Mouse (Mus musculus) brain, adult 2 months (tissue): ENCODE data around the gene Abca4.
"Not testable (repeated sequence)": the region's sequence is repeated elsewhere in the genome, so short reads cannot be mapped to it uniquely, and the experiment has no call there.

Experiments used
- DNase-seq: peaks from one replicate; pipeline ENCODE4 v3.0.0; 2011; ENCODE audit warnings: low read depth, low spot score

Abca4 gene

DNA sequence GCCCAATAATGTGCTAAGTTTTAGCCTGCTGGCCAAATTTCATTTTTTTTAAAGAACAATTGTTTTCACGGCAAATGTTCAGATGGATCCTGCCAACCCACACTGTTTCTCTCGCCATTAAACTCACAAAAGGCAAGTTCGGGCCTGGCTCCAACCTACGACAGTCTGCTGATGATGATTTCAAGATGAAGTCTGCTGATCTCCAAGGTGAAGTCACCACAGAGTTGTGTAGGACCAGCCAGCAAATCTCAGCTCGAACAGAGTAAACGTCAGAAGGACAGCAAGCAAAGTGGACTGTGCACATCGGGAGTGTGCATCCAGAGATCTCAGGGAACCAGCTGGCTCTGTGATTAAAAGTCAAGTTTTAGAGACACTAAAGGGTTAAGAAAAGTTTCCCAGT lies 166.6 kb downstream of the Abca4 start:
- no peak for DNase-seq

DNA sequence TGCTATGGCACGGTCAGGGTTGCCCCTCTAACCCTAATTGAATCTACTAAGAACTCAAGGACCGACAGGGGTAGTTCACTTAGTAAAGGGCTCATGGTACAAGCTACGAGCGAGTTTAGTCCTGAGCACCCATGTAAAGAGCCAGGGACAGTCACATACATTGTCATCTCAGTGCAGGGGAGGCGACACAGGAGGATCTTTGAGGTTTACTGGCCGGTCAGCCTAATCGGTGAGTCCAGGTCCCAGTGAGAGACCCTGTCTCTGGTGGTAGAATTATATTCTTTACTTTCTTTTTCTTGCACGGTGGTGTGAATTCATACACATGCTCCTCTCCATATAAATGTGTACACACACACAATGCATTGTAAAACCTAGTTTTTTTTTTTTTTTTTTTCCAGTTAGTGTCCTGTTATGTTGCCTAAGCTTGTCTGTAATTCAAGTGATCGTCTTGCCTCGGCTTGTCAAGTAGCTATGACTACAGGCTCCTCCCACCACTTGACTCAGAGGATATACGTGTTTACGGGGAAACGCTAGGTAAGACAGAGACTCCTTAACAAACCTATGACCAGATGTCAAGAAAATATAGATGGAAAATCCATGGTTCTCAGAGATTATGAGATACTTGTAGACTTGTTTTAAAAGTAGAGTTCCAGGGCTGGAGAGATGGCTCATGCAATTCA lies 167.3 kb downstream of the Abca4 start:
- no peak for DNase-seq

DNA sequence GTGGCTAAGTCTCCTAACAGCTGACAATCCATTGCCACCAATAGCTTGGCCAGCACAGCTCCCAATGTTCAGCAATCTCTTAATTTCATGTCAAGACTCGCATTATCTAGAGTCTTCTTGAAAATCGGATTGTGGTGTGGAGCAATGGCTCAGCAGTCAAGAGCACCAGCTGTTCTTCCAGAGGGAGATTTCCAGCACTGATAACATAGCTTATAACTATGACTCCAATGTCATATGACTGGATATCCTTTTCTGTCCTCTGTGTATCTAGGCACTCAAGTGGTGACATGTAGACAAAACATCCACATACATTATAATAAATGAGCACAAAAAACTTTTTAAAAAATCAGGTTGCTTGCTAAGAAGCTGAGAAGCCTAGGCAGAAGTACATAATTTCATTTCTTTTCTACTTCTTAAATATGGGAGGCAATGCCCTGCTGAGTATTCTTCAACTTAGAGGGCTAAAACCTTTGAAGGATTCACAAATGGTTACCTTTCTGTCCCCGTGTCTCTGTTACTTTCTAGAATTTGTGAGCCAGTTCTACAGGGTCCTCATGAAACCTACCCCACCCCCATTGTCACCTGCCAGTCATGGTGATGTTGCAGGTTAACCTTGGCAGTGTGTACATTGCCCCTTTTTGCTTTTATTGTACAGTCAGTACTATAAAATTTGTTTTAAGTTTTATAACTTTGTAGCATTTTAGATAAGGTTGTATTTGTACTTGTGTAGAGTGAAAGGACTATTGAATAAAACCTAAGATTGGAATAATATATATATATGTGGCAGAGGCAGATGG lies 177.2 kb downstream of the Abca4 start:
- no peak for DNase-seq

DNA sequence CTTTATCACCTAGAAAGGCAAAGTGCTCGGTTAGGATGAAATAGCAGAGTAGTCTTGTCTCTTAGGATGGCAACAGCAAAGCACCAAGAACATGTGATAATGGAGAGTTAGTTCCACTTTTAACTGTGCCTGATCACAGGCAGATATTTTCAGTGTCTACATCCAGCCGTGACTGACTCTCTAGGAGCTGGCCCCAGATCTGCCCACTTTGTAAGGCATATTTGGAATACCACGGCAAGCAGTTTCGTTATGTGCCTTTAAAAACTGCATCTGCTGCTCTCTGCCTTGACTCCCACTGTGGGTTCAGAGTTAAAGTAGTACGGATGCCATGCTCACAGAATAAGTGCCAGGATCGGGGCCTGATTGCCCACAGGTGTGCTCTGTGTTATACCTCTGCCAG lies 182.7 kb downstream of the Abca4 start:
- DNase-seq: not testable (repeated sequence)
